Mouse (Mus musculus) forelimb bud, embryonic 11.5 days (tissue): ENCODE data around the gene Ankrd13d.

Source experiments
- DNase-seq: peaks from one replicate; pipeline ENCODE4 v3.0.0-alpha.2; 2012; ENCODE audit warnings: low read depth, low spot score

Gene Ankrd13d

GRCm38 (mm10) chr19:4227894-4228678, 54.9 kb downstream of the Ankrd13d start:
- DNase-seq, result peak; percentile 88

GRCm38 (mm10) chr19:4227446-4227845, 55.5 kb downstream of the Ankrd13d start:
- DNase-seq, result no peak

DNA sequence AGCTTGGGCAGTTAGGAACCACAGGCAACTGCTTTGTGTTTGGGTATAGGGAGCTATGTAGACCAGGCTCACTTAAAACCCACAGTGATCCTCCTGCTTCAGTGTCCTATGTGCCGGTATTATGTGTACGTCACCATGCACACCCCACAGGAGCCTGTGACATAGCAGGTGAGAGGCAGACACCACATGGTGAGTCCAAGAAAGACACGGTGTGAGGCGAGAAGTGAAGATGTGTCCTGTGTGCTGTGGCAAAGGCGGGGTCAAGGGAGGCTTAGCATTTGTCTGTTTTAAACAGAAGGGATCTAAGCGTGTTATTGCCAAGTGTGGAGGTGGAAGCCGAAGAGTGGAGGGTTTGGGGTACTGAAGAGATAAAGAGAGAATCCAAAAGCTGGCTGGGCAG, 56.2 kb downstream of the Ankrd13d start:
- no peak for DNase-seq

DNA sequence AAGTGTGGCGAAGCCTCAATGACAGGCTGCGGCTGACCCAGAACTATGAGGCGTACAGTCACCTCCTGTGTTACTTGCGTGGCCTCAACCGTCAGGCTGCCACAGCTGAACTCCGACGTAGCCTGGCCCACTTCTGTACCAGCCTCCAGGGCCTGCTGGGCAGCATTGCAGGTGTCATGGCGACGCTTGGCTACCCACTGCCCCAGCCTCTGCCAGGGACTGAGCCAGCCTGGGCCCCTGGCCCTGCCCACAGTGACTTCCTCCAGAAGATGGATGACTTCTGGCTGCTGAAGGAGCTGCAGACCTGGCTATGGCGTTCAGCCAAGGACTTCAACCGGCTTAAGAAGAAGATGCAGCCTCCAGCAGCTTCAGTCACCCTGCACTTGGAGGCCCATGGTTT, 60.8 kb downstream of the Ankrd13d start:
- no peak for DNase-seq

DNA sequence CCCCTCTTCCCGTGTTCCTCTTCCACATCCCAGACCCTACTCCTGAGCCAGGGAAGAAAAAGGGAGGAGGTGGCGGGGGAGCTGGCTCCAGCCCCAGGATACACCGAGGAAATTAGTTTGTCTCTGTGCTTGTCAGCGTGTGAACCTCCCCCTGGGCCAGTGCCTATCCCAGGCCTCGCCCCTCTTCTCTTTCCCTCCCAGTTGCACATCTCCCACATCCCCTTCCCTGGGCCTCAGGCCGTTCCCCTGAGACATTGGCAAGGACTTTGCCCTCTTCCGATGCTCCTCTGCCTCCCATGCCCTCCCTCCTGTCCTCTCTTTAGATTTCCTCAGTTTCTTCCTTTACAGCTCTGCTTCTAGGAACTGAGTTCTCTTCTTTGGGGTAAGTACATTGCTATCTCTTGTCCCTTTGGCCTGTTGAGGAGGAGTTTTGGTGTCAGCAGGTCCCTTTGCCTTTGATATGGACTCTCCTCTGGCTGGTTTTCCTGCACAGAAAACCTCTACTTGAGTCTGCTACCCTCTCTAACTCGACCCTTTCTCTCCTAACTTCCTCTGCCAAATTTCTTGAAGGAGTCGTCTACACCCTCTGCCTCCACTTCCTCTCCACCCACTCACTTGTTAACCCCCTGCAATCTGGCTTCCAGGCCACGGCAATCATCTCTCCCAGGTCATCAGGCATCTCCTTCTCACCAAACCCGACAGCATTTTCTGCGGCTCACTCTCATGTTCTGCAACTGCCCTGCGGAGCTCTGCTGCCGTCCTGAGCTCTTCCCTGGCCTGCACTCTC, 61.8 kb downstream of the Ankrd13d start:
- no peak for DNase-seq

GRCm38 (mm10) chr19:4220416-4220815, 62.5 kb downstream of the Ankrd13d start:
- DNase-seq, result no peak
